Comparison of ENCODE assay signal across 10 mouse cellular contexts in the genomic region with DNA sequence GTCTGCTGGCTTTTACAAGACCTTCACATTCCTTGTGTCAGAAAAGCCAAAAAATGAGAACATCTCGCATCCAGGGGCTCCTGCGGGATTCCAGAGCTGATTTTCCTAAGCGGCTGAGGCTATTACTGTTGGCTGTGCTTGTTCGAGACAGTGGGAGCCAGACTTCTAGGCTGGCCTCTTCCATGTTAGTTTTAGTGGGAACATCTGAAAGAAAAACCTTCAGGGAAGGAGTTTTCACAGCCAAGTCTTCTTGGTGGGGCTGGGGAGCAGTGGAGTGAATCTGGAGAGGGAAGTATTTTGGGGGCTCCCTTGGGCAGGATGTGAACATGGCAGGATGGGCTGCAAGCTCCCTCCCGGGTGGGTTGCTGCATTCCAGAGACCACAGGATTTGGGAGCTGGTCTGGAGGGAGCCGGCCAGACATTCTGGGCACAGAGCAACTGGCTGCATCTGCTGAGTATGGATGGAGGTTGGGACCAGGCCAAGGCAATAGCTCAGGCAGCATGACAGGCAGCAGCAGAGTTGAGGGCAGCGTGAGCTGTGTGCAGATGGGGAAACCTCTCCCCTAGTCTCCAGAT. TPM values are rescaled to one million over a fixed set of nuclear protein-coding genes. Genes with fewer than 3 reads are reported as not detected.
A peak's percentile ranks its signal among the peaks of the same experiment; 100 is the strongest.
DNase-seq lines count a peak whose midpoint lies in the region; ATAC-seq and TF ChIP-seq lines count a peak whose summit lies in the region.
"Had no signal": no experiment of that assay in that cellular context is flagged by ENCODE, and none has a peak within 500 bp of the region (broad histone marks: within the 10 kb centered on the region; RNA-seq: fewer than 3 reads in every experiment).

No protein-coding gene starts in this region.

- H3K36me3 ChIP-seq in hindbrain, embryonic 14.5 days (replicated peaks; ENCODE audit: control insufficient read depth, insufficient read depth), result no peaks in the 10 kb centered on the region
- H3K36me3 ChIP-seq in hindbrain, embryonic 13.5 days, result no peaks in the 10 kb centered on the region
- H3K36me3 ChIP-seq in thymus, adult 2 months (ENCODE audit: control insufficient read depth, insufficient read depth, low read length), result no peaks in the 10 kb centered on the region

- no peak overlapping the region for H3K4me3 ChIP-seq in hindbrain, embryonic 14.5 days (replicated peaks; ENCODE audit: low read length)
- H3K4me3 ChIP-seq in hindbrain, embryonic 13.5 days, result no peak overlapping the region
- H3K4me3 ChIP-seq in thymus, adult 2 months (ENCODE audit: control insufficient read depth, insufficient read depth, low read length), result no peak overlapping the region

- no peak for ATAC-seq in hindbrain, embryonic 14.5 days (ENCODE audit: low FRiP score)
- ATAC-seq in hindbrain, embryonic 13.5 days (ENCODE audit: low FRiP score), result no peak

- H3K4me2 ChIP-seq in hindbrain, embryonic 14.5 days (replicated peaks), result no peak overlapping the region
- no peak overlapping the region for H3K4me2 ChIP-seq in hindbrain, embryonic 13.5 days

- TF ChIP-seq CTCF in thymus, adult 2 months (IDR thresholded peaks at IDR 0.05; ENCODE audit: borderline replicate concordance, control insufficient read depth, extremely low read depth, insufficient read depth, low read length, poor library complexity), result no peak

- no peak overlapping the region for H3K9ac ChIP-seq in hindbrain, embryonic 14.5 days
- H3K9ac ChIP-seq in hindbrain, embryonic 13.5 days, result no peak overlapping the region
- H3K9ac ChIP-seq: liver, embryonic 14.5 days had no signal

- intact Hi-C loops in heart, postnatal 25 days (cut with DNase I), result no loop called here

- no peak overlapping the region for H3K27ac ChIP-seq in hindbrain, embryonic 14.5 days
- H3K27ac ChIP-seq in hindbrain, embryonic 13.5 days, result no peak overlapping the region
- H3K27ac ChIP-seq in thymus, adult 2 months (ENCODE audit: control insufficient read depth, insufficient read depth, low read length), result no peak overlapping the region
- H3K27ac ChIP-seq: liver, embryonic 14.5 days had no signal

- 68% methylated on average over 7 of the region's 7 CpGs for WGBS in hindbrain, embryonic 14.5 days
- 72% methylated on average over 7 of the region's 7 CpGs for WGBS in hindbrain, embryonic 13.5 days
- WGBS in thymus, adult 2 months, result 87% methylated on average over 7 of the region's 7 CpGs

- DNase-seq in hindbrain, embryonic 14.5 days (ENCODE audit: low spot score), result peak; percentile 27
- DNase-seq in urinary bladder, postnatal 4 days (ENCODE audit: low spot score in 2 of 2), result peak; percentile 68 to 70
- DNase-seq in urinary bladder, postnatal 25 days (ENCODE audit: low spot score), result no peak
- DNase-seq in heart, postnatal 25 days (ENCODE audit: low spot score), result peak; percentile 58
- peak; percentile 53 to 78 for DNase-seq in lung, postnatal 4 days
- no peak for DNase-seq in thymus, adult 18-20 months
- DNase-seq in thymus, adult 2 months, result no peak

- H3K9me3 ChIP-seq in hindbrain, embryonic 14.5 days (ENCODE audit: control insufficient read depth, low read length), result no peaks in the 10 kb centered on the region
- no peaks in the 10 kb centered on the region for H3K9me3 ChIP-seq in hindbrain, embryonic 13.5 days

- H3K27me3 ChIP-seq in hindbrain, embryonic 14.5 days (ENCODE audit: control insufficient read depth, insufficient read depth, low read length), result no peaks in the 10 kb centered on the region
- no peaks in the 10 kb centered on the region for H3K27me3 ChIP-seq in hindbrain, embryonic 13.5 days
- H3K27me3 ChIP-seq in thymus, adult 2 months (ENCODE audit: control insufficient read depth, insufficient read depth, low read length), result no peaks in the 10 kb centered on the region
- H3K27me3 ChIP-seq: CH12.LX had no signal

- no peaks in the 10 kb centered on the region for H3K4me1 ChIP-seq in hindbrain, embryonic 14.5 days (replicated peaks; ENCODE audit: control insufficient read depth, insufficient read depth, low read length)
- H3K4me1 ChIP-seq in hindbrain, embryonic 13.5 days (replicated peaks), result peaks cover 11% of the 10 kb centered on the region; the same call in 1 of the 2 replicates
- no peaks in the 10 kb centered on the region for H3K4me1 ChIP-seq in thymus, adult 2 months (replicated peaks; ENCODE audit: control insufficient read depth, insufficient read depth, low read length)

- no peak for TF ChIP-seq POLR2A in thymus, adult 2 months (IDR thresholded peaks at IDR 0.05; ENCODE audit: control insufficient read depth, extremely low read depth, insufficient read depth, low read length, poor library complexity)

RNA-seq across cellular contexts. Expression of a gene that starts 4.6 kb away (rescaled TPM):
- 39.5 and 45.0 TPM in 2 replicates for polyA plus RNA-seq in hindbrain, embryonic 14.5 days (2014; fragmentation: Nextera tagmentation; extraction: Ambion mirVana)
- polyA plus RNA-seq in hindbrain, embryonic 13.5 days (2015; fragmentation: Nextera tagmentation; extraction: Ambion mirVana), result 32.1 and 34.4 TPM in 2 replicates
- 10 to 100 TPM; 45.3 to 52.9 TPM for total RNA-seq in heart, postnatal 25 days (2021)
- polyA plus RNA-seq in thymus, adult 2 months (2012; rRNA removed), result 31.9 and 32.2 TPM in 2 replicates

Comparison
In these comparisons a context has a peak if more than half of its experiments do, and no peak if none do; other contexts are left out.
1. DNase-seq: peak in hindbrain, embryonic 14.5 days (single experiment), urinary bladder, postnatal 4 days (2 of 2), heart, postnatal 25 days (single experiment) and lung, postnatal 4 days (2 of 2); none in urinary bladder, postnatal 25 days (single experiment), thymus, adult 18-20 months (0 of 2) and thymus, adult 2 months (single experiment).